Mouse (Mus musculus): Measurements from ENCODE around the gene Psg19. TPM values are rescaled to one million over a fixed set of nuclear protein-coding genes. Genes with fewer than 3 reads are reported as not detected.
A peak's percentile ranks its signal among the peaks of the same experiment; 100 is the strongest.

Gene Psg19
- polyA plus RNA-seq (2012; rRNA removed), result 0.08 TPM in 1 of 2 replicates, not detected in the other

GRCm38 (mm10) chr7:18798420-18798819 is at the start of gene Psg19:
Gene Psg19, minus strand, starts transcription at chr7:18798520.
- H3K27ac ChIP-seq (ENCODE audit: insufficient read depth, low read length), result no peak within 1 kb of the TSS
- no peak for TF ChIP-seq CTCF (IDR thresholded peaks at IDR 0.05; ENCODE audit: borderline replicate concordance, insufficient read depth, low read depth, low read length)
- no peak for TF ChIP-seq POLR2A (IDR thresholded peaks at IDR 0.05; ENCODE audit: borderline replicate concordance, insufficient read depth, low read length)
- H3K4me3 ChIP-seq (replicated peaks; ENCODE audit: insufficient read depth, low read depth, low read length), result no peak within 1 kb of the TSS
- no peak for DNase-seq
- no peaks in the 10 kb centered on the region for H3K4me1 ChIP-seq (ENCODE audit: control insufficient read depth, insufficient read depth, low read length)
- 79% methylated on average over 1 of the region's 1 CpGs for WGBS
- no peaks in the 10 kb centered on the region for H3K27me3 ChIP-seq (ENCODE audit: control insufficient read depth, insufficient read depth, low read length)

GRCm38 (mm10) chr7:18844811-18845210 is 46.5 kb upstream of the Psg19 start:
- WGBS, result 50% methylated on average over 5 of the region's 5 CpGs
- H3K27me3 ChIP-seq (ENCODE audit: control insufficient read depth, insufficient read depth, low read length), result no peaks in the 10 kb centered on the region
- H3K27ac ChIP-seq (ENCODE audit: insufficient read depth, low read length), result no peak overlapping the region
- TF ChIP-seq POLR2A (IDR thresholded peaks at IDR 0.05; ENCODE audit: borderline replicate concordance, insufficient read depth, low read length) (no peak), CTCF (IDR thresholded peaks at IDR 0.05; ENCODE audit: borderline replicate concordance, insufficient read depth, low read depth, low read length) (no peak)
- no peaks in the 10 kb centered on the region for H3K4me1 ChIP-seq (ENCODE audit: control insufficient read depth, insufficient read depth, low read length)
- H3K4me3 ChIP-seq (replicated peaks; ENCODE audit: insufficient read depth, low read depth, low read length), result no peak overlapping the region
- no peak for DNase-seq

GRCm38 (mm10) chr7:18841174-18841567 is 42.9 kb upstream of the Psg19 start:
- Histone ChIP-seq H3K4me1 (ENCODE audit: control insufficient read depth, insufficient read depth, low read length) (no peaks in the 10 kb centered on the region), H3K27me3 (ENCODE audit: control insufficient read depth, insufficient read depth, low read length) (no peaks in the 10 kb centered on the region), H3K27ac (ENCODE audit: insufficient read depth, low read length) (no peak overlapping the region), H3K4me3 (replicated peaks; ENCODE audit: insufficient read depth, low read depth, low read length) (no peak overlapping the region)
- DNase-seq, result no peak
- WGBS, result 67% methylated on average over 1 of the region's 1 CpGs
- TF ChIP-seq POLR2A (IDR thresholded peaks at IDR 0.05; ENCODE audit: borderline replicate concordance, insufficient read depth, low read length), result no peak
- TF ChIP-seq CTCF (IDR thresholded peaks at IDR 0.05; ENCODE audit: borderline replicate concordance, insufficient read depth, low read depth, low read length), result no peak

DNA sequence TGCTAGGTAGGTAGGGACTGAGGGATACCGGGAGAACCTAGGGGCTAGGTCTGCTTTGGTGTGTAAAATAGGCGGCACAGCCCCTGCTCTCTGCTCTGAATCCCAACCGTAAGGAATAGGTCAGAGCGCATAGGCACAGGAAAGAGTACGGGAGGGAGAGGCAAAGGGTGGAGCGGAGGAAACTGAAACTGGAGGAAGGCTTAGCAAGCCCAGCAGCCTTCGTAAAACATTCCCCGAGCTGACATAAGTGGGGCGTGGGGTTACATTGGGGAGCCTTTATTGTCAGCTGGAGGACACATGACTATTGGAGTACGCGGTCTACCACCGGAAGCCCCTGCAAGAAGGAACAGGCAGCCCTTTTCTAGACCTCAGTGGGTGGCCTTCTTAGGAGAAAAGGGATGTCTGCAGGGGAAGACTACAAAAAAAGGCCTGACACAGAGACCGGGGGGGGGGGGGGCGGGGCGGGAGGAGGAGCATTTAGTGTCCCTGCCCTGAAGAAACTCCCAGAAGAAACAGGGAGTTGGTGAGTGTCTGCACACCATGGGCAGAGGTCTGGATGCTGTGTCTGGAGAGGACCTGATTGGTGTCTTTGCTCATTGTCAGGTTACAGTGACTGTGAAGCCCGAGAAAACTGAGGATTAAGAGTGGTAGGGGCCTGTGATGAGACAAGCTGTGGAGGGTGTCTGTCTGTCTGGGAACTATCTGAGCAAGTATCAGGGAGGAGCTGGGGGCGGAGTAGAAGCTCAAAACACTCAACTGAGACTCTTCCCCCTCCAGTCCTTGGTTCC is 42.3 kb upstream of the Psg19 start:
- DNase-seq, result peak; percentile 27 to 43
- H3K27ac ChIP-seq (ENCODE audit: insufficient read depth, low read length), result no peak overlapping the region
- H3K27me3 ChIP-seq (ENCODE audit: control insufficient read depth, insufficient read depth, low read length), result no peaks in the 10 kb centered on the region
- peak overlapping the region; percentile 53 for H3K4me3 ChIP-seq (replicated peaks; ENCODE audit: insufficient read depth, low read depth, low read length)
- no peaks in the 10 kb centered on the region for H3K4me1 ChIP-seq (ENCODE audit: control insufficient read depth, insufficient read depth, low read length)
- no peak for TF ChIP-seq POLR2A (IDR thresholded peaks at IDR 0.05; ENCODE audit: borderline replicate concordance, insufficient read depth, low read length)
- 7% methylated on average over 14 of the region's 17 CpGs for WGBS

- DNase-seq, result no peak
- WGBS, result 12% methylated on average over 3 of the region's 3 CpGs
- Histone ChIP-seq H3K4me3 (replicated peaks; ENCODE audit: insufficient read depth, low read depth, low read length) (peak within 1 kb of the TSS; percentile 53), H3K4me1 (ENCODE audit: control insufficient read depth, insufficient read depth, low read length) (no peaks in the 10 kb centered on the region), H3K27me3 (ENCODE audit: control insufficient read depth, insufficient read depth, low read length) (no peaks in the 10 kb centered on the region), H3K27ac (ENCODE audit: insufficient read depth, low read length) (no peak within 1 kb of the TSS)
- TF ChIP-seq POLR2A (IDR thresholded peaks at IDR 0.05; ENCODE audit: borderline replicate concordance, insufficient read depth, low read length) (no peak), CTCF (IDR thresholded peaks at IDR 0.05; ENCODE audit: borderline replicate concordance, insufficient read depth, low read depth, low read length) (no peak)
These were observed 41.5 kb upstream of the Psg19 start, which contains the start of gene Mill2 for GRCm38 (mm10) chr7:18839865-18840264. Gene Mill2, plus strand, starts transcription at chr7:18839966.

DNA sequence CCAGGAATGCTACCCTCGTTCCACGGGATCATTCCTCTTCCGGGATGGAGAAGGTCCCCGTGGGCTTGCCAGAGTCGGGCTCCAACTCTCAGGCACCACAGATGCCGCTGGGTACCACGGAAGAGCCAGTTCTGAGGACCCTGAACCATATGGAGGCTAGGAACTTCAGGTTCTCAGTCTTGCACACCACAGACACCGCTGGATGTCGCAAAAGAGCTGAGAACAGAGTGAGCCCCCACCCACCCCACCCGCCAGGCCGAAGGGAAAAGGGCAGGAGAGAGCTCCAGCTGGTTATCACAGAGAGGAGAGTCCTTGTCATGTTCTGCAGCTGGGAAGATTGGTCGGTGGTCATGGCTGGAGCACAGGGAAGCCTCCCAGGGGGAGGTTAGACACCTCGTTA is 34.0 kb upstream of the Psg19 start:
- Histone ChIP-seq H3K4me1 (ENCODE audit: control insufficient read depth, insufficient read depth, low read length) (no peaks in the 10 kb centered on the region; the same call in 1 of the 2 replicates), H3K27ac (ENCODE audit: insufficient read depth, low read length) (no peak overlapping the region), H3K27me3 (ENCODE audit: control insufficient read depth, insufficient read depth, low read length) (no peaks in the 10 kb centered on the region), H3K4me3 (replicated peaks; ENCODE audit: insufficient read depth, low read depth, low read length) (no peak overlapping the region)
- WGBS, result 45% methylated on average over 13 of the region's 13 CpGs
- DNase-seq, result no peak
- TF ChIP-seq CTCF (IDR thresholded peaks at IDR 0.05; ENCODE audit: borderline replicate concordance, insufficient read depth, low read depth, low read length), result no peak
- no peak for TF ChIP-seq POLR2A (IDR thresholded peaks at IDR 0.05; ENCODE audit: borderline replicate concordance, insufficient read depth, low read length)

DNA sequence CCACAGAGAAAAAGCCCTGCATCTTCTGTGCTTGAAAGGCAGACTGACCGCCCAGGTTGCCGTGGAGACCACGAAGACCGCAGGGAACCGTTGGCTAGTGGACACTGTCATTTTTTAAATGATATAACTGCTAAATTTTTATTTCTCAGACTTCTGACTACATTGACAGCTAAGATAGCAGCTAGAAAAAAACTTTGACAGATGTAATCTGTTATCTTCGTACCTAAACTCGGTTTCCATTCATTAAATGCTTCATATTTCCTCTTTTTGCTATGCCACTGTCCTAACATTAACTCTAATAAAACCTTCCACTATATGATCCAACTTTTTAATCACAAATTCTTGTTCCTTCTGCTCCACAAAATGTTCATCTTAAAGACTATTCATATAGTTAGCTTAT is 31.2 kb upstream of the Psg19 start:
- H3K27ac ChIP-seq (ENCODE audit: insufficient read depth, low read length), result no peak overlapping the region
- no peak for DNase-seq
- H3K4me1 ChIP-seq (ENCODE audit: control insufficient read depth, insufficient read depth, low read length), result no peaks in the 10 kb centered on the region; the same call in 1 of the 2 replicates
- no peaks in the 10 kb centered on the region for H3K27me3 ChIP-seq (ENCODE audit: control insufficient read depth, insufficient read depth, low read length)
- WGBS, result 69% methylated on average over 7 of the region's 7 CpGs
- no peak for TF ChIP-seq CTCF (IDR thresholded peaks at IDR 0.05; ENCODE audit: borderline replicate concordance, insufficient read depth, low read depth, low read length)
- TF ChIP-seq POLR2A (IDR thresholded peaks at IDR 0.05; ENCODE audit: borderline replicate concordance, insufficient read depth, low read length), result no peak
- no peak overlapping the region for H3K4me3 ChIP-seq (replicated peaks; ENCODE audit: insufficient read depth, low read depth, low read length)

- H3K4me3 ChIP-seq (replicated peaks; ENCODE audit: insufficient read depth, low read depth, low read length), result no peak overlapping the region
- DNase-seq, result no peak
These were observed 30.3 kb upstream of the Psg19 start for GRCm38 (mm10) chr7:18828592-18828991.

More at GRCm38 (mm10) chr7:18828592-18828991, 30.3 kb upstream of the Psg19 start:
- no peaks in the 10 kb centered on the region; the same call in 1 of the 2 replicates for H3K4me1 ChIP-seq (ENCODE audit: control insufficient read depth, insufficient read depth, low read length)
- H3K27me3 ChIP-seq (ENCODE audit: control insufficient read depth, insufficient read depth, low read length), result no peaks in the 10 kb centered on the region
- 58% methylated on average over 9 of the region's 9 CpGs for WGBS
- TF ChIP-seq POLR2A (IDR thresholded peaks at IDR 0.05; ENCODE audit: borderline replicate concordance, insufficient read depth, low read length) (no peak), CTCF (IDR thresholded peaks at IDR 0.05; ENCODE audit: borderline replicate concordance, insufficient read depth, low read depth, low read length) (peak; percentile 25; the same call in 1 of the 2 replicates)
- no peak overlapping the region for H3K27ac ChIP-seq (ENCODE audit: insufficient read depth, low read length)
